Mouse (Mus musculus) embryo, embryonic 10 days (tissue): ENCODE results near the gene Syt15.

Experiments used
- DNase-seq: peaks from one replicate; pipeline ENCODE4 v3.0.0-alpha.2; 2015; ENCODE audit warnings: low spot score

The Syt15 gene

DNA sequence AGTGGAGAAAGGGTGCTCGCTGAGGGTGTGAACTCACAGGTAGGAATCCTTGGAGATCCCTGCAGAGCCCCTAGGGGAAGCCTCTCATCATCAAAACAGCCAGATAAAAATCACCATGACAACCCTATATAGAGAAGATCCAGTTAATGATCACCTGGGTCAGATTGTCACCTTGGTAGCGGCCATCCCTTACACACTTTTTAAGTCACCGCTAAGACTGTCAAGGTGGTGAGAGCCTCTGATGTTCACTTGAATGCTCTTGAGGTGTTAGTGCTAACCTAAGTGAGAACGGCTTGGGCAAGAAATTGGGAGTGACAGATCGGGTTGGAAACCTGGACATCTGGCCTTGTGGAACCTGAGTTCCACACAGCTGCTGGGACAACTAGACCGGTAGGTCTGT, at the start of gene Syt15:
Gene Syt15 (plus strand): TSS at position 301 of the 400 bp plus-strand sequence.
- DNase-seq = no peak

DNA sequence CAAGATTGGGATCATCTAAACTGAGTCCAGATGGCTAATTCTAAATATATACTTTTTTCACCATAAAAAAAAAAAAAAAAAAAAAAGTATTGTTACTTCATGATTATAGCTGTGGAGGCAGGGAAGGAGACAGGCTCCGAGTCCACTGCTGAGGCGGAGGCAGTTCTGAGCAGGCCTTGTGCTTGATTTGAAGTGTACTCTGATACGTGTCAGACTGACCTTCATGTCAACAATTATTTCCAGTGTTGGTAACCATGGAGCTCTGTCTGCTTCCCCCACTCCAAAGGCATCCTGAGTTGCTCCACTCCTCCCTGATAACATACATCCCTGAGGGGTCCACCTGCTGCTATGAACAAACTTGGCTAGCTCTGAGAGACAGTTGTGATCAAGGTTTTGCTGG, 48.3 kb upstream of the Syt15 start:
- no peak for DNase-seq

GRCm38 (mm10) chr14:34179351-34179750, 40.0 kb upstream of the Syt15 start:
- DNase-seq = no peak

- no peak for DNase-seq
Observed at GRCm38 (mm10) chr14:34183101-34183500, 36.3 kb upstream of the Syt15 start.

DNA sequence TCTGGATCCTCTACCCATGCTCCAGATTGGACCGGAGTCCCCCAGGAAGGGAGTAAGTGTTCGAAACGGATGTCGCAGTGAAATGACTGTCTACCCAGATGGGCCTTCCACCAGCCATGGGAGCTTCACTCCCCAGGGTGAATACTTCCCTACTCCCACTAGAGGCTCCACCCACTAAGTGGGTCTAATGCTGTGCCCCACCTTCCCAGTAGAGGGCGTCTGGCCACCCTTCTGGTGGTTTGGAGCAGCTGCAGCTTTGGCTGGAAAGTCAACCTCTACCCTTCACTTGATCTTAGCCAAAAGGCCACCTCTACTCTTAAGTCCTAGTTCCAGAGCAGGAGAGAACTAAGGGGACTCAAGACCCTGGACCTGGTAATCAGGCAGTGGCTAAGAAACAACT, 30.8 kb upstream of the Syt15 start:
- DNase-seq = peak; percentile 44

DNA sequence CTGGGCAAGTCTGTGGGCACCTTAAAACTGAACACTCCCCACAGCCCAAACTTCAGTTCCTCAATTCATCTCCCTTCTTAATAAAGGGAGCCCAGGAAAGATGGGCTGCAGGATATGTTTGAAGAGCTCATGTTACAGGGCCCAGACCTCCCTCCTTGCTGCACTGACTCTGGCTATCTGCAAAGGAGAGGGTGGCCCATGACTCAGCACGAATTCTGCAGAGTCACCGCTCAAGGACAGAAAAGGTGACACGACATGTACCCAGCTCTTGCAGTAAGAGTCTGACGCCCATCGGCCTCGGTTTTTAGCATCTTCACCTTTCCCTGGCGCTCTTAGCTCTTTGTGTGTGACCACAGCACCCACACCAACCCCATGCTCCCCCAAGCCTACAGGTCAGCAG, 29.0 kb upstream of the Syt15 start:
- DNase-seq = peak; percentile 35

DNA sequence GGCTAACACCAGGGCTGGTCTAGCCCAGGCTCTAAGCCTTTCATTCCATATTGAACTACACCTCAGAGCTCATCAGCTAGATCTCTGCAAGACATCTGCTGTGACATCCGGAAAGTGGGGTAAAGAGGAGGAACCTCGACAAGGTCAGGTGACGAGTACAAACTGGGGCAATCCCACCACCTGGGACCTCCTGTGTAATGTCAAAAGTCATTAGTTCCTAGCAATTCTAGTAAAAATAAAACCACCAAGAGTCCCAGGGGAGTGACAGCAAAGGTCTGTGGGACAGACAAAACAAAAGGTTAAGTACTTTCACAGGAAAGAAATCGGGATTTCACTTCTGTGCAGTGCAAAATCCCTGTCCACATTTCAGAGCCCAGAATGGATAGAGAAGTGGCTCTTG, 25.5 kb upstream of the Syt15 start:
- DNase-seq = no peak

DNA sequence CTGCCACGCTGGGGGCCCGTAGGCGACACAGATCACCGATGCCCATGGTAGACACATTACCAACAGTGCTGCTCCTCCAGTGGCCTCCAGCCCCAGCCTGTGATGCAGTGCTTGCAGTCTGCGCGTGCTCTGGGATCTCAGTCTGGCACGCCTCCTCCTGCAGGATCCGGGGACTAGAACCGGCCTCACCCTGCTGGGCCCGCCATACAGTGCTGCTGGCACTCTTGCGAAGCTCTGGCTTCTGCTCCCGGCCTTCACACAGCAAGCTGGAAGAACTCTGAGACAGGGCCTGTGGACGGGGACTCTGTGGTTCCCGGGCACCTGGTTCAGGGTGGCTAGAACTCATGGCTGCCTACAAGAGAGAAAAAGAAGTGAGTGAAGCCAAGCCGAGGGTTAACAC, 23.9 kb upstream of the Syt15 start:
- DNase-seq = no peak

- no peak for DNase-seq
Observed at GRCm38 (mm10) chr14:34196706-34197105, 22.7 kb upstream of the Syt15 start.

GRCm38 (mm10) chr14:34200738-34201230, 18.6 kb upstream of the Syt15 start:
- peak; percentile 49 for DNase-seq

GRCm38 (mm10) chr14:34201231-34202035, 18.0 kb upstream of the Syt15 start, which contains the start of gene Gprin2:
Gene Gprin2, minus strand, starts transcription at chr14:34201653.
- DNase-seq = peak; percentile 17

GRCm38 (mm10) chr14:34207996-34208395, 11.4 kb upstream of the Syt15 start:
- no peak for DNase-seq

DNA sequence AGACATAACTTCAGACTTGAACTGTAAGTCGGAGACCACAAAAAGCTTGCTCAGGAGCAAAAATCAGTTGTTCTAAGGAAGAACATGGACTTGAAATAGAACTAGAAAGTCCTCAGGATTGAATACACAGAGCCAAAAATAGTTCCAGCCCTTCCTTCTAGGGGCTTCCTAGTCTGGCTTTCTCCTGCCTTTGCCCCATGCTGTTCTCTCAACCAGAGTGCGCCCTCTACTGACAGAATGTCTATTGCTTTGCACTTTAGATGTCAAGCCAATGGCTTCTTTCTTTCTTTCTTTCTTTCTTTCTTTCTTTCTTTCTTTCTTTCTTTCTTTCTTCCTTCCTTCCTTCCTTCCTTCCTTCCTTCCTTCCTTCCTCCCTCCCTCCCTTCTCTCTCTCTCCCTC, 10.7 kb upstream of the Syt15 start:
- DNase-seq = peak; percentile 79

DNA sequence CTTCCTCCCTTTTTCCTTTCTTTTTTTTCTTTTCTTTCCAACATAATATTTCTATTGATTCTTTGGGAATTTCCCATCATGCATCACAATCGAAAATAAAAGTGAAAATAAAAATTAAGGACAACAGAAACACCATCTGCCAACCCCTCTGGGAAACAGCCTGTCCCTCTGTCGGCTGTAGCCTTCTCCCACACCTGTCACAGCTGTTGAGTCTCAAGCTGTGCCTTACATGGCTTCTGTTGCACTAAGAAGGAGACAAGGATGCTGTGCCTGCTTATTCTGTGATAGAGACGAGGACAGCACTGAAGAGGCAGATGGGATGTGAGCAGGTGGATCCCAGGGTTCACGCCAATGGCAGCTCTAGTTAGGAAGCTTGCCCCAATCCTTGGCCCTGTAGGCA, 10.3 kb upstream of the Syt15 start:
- DNase-seq = no peak

DNA sequence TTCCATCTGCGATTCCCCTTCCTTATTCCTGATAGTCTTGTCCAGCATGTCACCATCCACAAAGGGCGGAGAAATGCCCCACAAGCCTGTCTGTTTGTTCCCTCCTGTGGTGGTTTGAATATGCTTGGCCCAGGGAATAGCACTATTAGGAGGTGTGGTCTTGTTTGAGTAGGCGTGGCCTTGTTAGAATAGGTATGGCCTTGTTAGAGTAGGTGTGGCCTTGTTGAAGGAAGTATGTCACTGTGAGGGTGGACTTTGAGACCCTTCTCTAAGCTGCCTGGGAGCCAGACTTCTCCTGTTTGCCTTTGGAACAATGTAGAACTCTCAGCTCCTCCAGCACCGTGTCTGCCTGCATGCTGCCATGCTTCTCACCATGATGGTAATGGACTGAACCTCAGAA, 9.5 kb upstream of the Syt15 start:
- no peak for DNase-seq

- peak; percentile 15 for DNase-seq
Observed at GRCm38 (mm10) chr14:34215451-34216127, 3.8 kb upstream of the Syt15 start.

DNA sequence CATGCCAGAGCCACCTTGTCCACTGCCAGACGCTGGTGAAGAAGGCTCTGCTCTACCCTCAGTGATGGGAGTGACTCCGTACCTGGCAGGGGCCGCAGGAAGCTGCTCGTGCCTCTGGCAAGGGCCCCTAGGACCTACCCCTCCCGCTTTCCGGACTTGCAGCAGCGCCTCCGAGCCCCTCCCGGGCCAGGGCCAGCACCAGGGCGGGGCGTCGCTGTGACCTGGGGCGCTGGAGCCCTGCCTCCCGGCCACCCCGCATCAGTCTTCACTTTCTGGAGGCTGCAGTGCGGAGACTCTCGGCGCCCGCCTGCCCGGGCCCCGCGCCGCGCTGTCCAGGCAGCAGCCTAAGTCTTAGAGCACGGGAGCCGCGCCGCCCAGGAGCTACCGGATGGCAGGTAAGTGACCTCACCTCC, 397 bp downstream of the Syt15 start:
- peak; percentile 8 for DNase-seq

GRCm38 (mm10) chr14:34220426-34220825, 1.0 kb downstream of the Syt15 start:
- DNase-seq = no peak

DNA sequence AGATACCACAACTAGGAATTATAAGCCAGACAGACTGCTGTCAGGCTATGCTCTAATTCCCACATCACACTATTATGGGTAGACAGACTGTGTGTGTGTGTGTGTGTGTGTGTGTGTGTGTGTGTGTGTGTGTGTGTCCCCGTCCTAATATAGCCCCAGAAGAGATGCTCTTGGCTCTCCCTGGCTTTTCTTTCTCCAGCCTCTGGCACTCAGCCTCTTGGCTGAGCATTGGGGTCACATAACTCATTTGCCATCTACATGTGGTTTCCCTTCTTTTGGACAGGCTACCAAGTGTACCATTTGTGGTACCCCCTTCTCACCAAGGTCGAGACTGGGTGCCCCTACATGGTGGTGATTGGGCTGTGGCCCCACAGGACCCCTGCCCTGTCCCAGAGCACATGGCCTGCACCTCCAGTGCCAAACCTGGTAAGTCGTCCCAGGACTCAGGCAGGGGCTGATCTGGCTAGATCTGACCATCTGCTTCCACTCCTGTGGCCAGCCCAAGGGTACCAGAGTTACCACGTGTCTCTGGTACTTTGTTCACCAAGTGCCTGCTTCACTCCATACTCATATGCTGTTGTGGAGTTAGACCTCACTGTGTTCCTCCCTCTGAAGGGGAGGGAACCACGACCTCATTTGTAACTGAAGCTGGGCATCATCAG, 2.2 kb downstream of the Syt15 start:
- no peak for DNase-seq

GRCm38 (mm10) chr14:34223362-34223898, 4.0 kb downstream of the Syt15 start:
- DNase-seq = no peak

DNA sequence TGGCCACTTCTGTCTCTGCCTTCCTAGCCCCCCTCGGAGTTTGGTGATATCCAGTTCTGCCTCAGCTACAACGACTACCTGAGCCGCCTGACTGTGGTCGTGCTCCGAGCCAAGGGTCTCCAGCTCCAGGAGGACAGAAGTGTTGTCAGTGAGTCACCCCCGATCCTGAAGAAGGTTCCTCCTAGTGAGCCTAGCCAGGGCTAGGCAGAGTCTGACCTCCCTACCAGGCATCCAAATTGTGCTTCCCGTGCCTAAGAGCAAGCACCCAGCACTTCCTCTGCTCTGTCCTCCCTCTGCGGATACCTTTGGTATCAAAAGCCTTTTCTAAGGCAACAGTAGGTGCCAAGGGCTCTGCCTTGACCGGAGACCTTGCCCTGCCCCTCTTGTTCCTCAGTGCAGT, 6.6 kb downstream of the Syt15 start:
- DNase-seq = no peak

DNA sequence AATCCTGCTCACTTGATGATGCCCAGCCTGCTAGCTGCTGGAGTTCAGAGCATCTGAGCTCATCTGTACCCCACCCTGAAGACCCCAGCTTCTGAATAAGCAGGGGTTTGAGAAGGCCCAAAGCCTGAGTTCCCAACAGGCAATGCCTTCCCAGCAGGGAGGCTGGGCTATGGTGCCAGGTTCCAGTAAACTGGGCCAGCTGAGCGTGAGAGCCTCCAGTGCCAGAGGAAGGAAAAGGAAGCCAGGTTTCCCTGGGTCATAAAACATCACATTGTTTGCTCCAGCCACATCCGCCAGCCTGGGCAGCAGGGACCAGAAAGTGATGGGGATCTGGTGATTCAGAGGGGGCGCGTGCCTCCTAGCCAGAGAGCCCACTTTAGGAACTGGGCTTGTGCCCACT, 7.2 kb downstream of the Syt15 start:
- DNase-seq = no peak

GRCm38 (mm10) chr14:34227981-34228380, 8.6 kb downstream of the Syt15 start:
- no peak for DNase-seq
